9 mouse cellular contexts compared by ENCODE assay signal in the genomic region with DNA sequence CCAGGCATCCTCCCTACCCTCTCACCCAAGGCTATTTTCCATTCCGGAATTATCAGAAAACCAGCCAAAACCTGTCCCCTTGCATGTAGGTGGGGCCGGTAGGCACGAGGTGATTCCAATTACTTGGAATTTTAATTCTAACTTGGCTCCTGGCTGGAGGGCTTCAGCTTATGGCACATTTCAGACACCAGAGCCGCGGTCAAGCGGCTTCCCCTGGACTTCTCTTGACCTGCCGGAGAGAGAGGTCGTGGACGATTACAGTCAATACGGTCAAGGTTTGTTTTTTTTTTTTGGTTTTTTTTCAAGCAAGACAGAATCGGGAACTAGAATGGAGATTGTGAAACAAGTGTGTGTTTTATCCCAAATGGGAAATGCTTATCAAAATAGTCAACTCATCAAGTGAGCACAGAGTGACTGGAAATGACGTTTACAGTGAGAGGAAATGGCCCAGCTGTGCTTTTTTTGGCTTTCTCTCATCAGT. TPM values are rescaled to one million over a fixed set of nuclear protein-coding genes. Genes with fewer than 3 reads are reported as not detected.
DNase-seq lines count a peak whose midpoint lies in the region; ATAC-seq lines count a peak whose summit lies in the region.
"Had no signal": no experiment of that assay in that cellular context is flagged by ENCODE, and none has a peak within 500 bp of the region (broad histone marks: within the 10 kb centered on the region; RNA-seq: fewer than 3 reads in every experiment).

No protein-coding gene starts in this region.

- no peak overlapping the region for H3K4me3 ChIP-seq in neural tube, embryonic 15.5 days (replicated peaks)
- H3K4me3 ChIP-seq in limb, embryonic 10.5 days = no peak overlapping the region
- H3K4me3 ChIP-seq: embryonic facial prominence, embryonic 13.5 days had no signal

- no peak overlapping the region for H3K27ac ChIP-seq in neural tube, embryonic 15.5 days (replicated peaks)
- no peak overlapping the region for H3K27ac ChIP-seq in limb, embryonic 10.5 days
- H3K27ac ChIP-seq: embryonic facial prominence, embryonic 13.5 days had no signal

- H3K9ac ChIP-seq in neural tube, embryonic 15.5 days (replicated peaks) = no peak overlapping the region
- H3K9ac ChIP-seq: embryonic facial prominence, embryonic 13.5 days had no signal

- 0 out of 2 replicates have a peak, but pooled peaks cover 4% of the 10 kb centered on the region for H3K4me1 ChIP-seq in neural tube, embryonic 15.5 days
- no peaks in the 10 kb centered on the region for H3K4me1 ChIP-seq in limb, embryonic 10.5 days
- H3K4me1 ChIP-seq: embryonic facial prominence, embryonic 13.5 days had no signal

- ATAC-seq in neural tube, embryonic 15.5 days (ENCODE audit: low FRiP score) = no peak

- no peaks in the 10 kb centered on the region for H3K27me3 ChIP-seq in neural tube, embryonic 15.5 days (replicated peaks)
- H3K27me3 ChIP-seq in limb, embryonic 10.5 days (ENCODE audit: low read depth, poor library complexity, severe bottlenecking) = no peaks in the 10 kb centered on the region
- H3K27me3 ChIP-seq: embryonic facial prominence, embryonic 13.5 days had no signal

- H3K4me2 ChIP-seq in neural tube, embryonic 15.5 days = no peak overlapping the region
- H3K4me2 ChIP-seq: embryonic facial prominence, embryonic 13.5 days had no signal

- 90% methylated on average over 12 of the region's 12 CpGs for WGBS in neural tube, embryonic 15.5 days
- WGBS in limb, embryonic 10.5 days = 91% methylated on average over 12 of the region's 12 CpGs

- peaks cover 24% of the 10 kb centered on the region for H3K9me3 ChIP-seq in neural tube, embryonic 15.5 days (replicated peaks)
- H3K9me3 ChIP-seq in limb, embryonic 10.5 days (replicated peaks) = peaks cover 41% of the 10 kb centered on the region

- H3K36me3 ChIP-seq in neural tube, embryonic 15.5 days = peaks cover 46% of the 10 kb centered on the region
- H3K36me3 ChIP-seq in limb, embryonic 10.5 days = peaks cover 94% of the 10 kb centered on the region

- peak; percentile 25 to 35 for DNase-seq in gastrocnemius, postnatal 4 days (ENCODE audit: low spot score in 2 of 2)
- DNase-seq in gastrocnemius, postnatal 10 days = no peak
- peak; percentile 13 for DNase-seq in neural tube, embryonic 10.5 days (ENCODE audit: extremely low spot score, low spot score)
- DNase-seq in c-Kit-positive CD71-negative TER-119-negative erythroid progenitor cells, embryonic 14.5 days (ENCODE audit: low read depth) = peak; percentile 25
- peak; percentile 33 for DNase-seq in limb, embryonic 10.5 days (ENCODE audit: low spot score)
- DNase-seq in ovary, postnatal 14 days (ENCODE audit: low spot score) = no peak
- no peak for DNase-seq in right cerebral cortex, postnatal 25 days

RNA-seq across cellular contexts. Expression of a gene that starts 28.6 kb away (rescaled TPM):
- 100 to 1,000 TPM in 1 of 2 experiments, 10 to 100 TPM in 1; 93.0 to 116 TPM for total RNA-seq in gastrocnemius, postnatal 4 days (2021)
- 10 to 100 TPM; 47.0 to 72.9 TPM for total RNA-seq in gastrocnemius, postnatal 10 days (2021)
- polyA plus RNA-seq in neural tube, embryonic 15.5 days (2015; fragmentation: Nextera tagmentation; extraction: Ambion mirVana) = 134 and 143 TPM in 2 replicates
- 253 and 254 TPM in 2 replicates for polyA plus RNA-seq in limb, embryonic 10.5 days (2016; fragmentation: Nextera tagmentation; extraction: Ambion mirVana)

Comparison
In these comparisons a context has a peak if more than half of its experiments do, and no peak if none do; other contexts are left out.
1. DNase-seq: peak in gastrocnemius, postnatal 4 days (2 of 2), neural tube, embryonic 10.5 days (single experiment), c-Kit-positive CD71-negative TER-119-negative erythroid progenitor cells, embryonic 14.5 days (single experiment) and limb, embryonic 10.5 days (single experiment); none in gastrocnemius, postnatal 10 days (single experiment), ovary, postnatal 14 days (single experiment) and right cerebral cortex, postnatal 25 days (single experiment).